Mouse (Mus musculus) layer of hippocampus, adult 11-12 months (tissue): ENCODE results near the gene Rfc5.
"Not testable (repeated sequence)": the region's sequence is repeated elsewhere in the genome, so short reads cannot be mapped to it uniquely, and the experiment has no call there.

ENCODE experiments used
- DNase-seq: peaks from one replicate; pipeline ENCODE4 v3.0.0; 2022; ENCODE audit warnings: low spot score

The Rfc5 gene

DNA sequence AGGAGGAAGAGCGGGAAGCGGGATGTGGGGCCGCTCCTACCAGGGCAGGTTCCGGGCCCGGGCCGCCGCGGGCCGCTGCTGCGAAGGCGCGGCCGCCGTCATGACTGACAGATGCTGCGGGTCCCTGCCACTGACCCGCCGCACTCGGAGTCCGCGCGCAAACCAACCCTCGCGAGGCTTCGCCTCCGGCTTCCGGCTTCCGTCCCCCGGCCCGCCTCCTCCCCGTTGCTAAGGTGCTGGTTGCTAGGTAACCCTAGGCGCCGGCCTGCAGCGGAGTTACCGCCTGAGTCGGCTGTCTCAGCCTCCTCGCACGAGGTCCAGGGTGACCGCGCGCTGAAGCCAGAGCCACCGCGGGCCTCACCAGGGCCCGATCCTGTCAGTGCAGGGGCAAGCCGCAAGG lies at the start of gene Rfc5:
Rfc5 (minus strand) TSS at position 171 of the 400 bp plus-strand sequence.
- peak; percentile 92 for DNase-seq

DNA sequence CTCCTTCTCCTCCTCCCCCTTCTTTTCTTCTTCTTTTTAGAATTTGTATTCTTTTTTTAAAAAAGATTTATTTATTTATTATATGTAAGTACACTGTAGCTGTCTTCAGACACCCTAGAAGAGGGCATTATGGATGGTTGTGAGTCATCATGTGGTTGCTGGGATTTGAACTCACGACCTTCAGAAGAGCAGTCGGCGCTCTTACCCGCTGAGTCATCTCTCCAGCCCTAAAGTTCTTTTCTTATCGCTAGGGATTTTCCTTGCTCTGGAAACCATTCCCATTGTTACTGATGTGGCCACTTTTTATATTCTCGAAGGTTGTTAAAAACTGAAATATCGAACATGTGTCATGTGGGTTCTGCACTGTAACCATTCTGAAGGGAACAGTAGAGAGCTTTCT lies 44.7 kb upstream of the Rfc5 start:
- not testable (repeated sequence) for DNase-seq

DNA sequence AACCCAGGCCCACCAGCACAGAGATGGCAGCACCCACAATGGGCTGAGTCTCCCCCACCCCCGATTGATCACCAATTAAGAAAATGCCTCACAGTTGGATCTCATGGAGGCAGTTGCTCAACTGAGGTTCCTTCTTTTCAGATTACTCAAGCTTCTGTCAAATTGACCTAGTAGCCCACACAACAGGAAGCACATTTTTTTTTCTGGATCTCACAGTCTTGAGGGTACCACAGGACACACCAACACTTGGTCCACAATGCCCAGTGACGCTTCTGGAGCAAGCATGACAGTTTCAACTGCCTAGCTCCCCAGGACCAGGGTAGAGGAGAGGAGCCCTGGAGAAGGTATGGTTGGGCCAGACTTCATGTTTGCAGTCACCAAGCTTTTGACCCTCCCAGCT lies 28.6 kb upstream of the Rfc5 start:
- DNase-seq = no peak

DNA sequence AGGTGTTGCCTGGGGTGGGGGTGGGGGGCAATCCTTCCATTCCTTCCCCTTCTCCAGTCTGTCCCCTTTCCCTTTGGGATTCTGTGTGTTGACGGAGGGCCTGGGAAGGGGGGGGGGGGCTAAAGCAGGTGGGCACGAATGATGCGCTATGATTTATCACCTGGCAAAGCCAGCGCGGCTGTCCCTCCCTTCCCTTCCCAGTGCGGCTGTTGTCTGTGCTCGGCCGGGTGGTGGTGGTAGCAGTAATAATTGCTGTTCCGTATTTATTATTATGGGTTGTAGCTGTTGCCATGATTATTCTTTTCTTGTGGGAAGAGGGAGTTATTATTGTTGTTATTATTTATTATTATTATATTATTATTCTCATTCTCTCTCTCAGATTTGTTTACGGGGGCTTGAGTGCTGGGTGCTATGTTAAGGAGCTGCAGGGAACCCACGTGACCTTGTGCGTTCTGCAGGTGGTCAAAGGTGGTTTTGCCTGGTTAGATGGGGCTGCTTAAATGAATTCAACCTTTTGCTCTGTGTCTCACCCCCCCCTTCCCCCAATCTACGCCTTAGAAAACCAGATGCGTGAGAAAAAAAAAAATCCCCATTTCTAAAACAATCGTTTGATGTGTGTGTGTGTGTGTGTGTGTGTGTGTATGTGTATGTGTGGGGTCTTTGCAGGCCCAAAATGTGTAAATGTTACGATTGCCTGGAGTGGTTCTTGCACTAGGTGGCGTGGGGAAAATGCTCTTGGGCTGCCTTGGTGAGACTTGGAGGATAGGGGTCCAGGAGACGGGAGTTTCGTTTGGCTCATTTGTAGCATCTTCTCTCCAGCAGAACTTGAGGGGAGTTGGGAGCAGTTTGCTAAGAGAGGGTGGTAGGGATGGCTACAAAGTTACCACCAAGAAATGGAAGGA lies 26.4 kb upstream of the Rfc5 start:
- DNase-seq = peak; percentile 25

DNA sequence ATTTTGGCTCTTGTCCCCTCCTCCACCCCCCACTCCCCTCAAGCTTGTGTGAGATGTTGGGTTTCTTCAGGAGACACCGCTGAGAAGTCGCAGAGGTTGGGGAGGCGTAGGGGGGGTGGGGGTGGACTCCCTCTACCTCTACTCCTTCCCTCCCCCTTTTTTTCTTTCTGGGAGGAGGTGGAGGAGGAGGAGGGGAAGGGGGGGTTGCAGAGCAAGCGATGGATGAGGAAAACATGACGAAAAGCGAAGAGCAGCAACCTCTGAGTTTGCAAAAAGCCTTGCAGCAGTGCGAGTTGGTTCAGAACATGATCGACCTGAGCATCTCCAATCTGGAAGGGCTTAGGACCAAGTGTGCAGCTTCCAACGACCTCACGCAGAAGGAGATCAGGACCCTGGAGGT lies 25.8 kb upstream of the Rfc5 start:
- DNase-seq = no peak

DNA sequence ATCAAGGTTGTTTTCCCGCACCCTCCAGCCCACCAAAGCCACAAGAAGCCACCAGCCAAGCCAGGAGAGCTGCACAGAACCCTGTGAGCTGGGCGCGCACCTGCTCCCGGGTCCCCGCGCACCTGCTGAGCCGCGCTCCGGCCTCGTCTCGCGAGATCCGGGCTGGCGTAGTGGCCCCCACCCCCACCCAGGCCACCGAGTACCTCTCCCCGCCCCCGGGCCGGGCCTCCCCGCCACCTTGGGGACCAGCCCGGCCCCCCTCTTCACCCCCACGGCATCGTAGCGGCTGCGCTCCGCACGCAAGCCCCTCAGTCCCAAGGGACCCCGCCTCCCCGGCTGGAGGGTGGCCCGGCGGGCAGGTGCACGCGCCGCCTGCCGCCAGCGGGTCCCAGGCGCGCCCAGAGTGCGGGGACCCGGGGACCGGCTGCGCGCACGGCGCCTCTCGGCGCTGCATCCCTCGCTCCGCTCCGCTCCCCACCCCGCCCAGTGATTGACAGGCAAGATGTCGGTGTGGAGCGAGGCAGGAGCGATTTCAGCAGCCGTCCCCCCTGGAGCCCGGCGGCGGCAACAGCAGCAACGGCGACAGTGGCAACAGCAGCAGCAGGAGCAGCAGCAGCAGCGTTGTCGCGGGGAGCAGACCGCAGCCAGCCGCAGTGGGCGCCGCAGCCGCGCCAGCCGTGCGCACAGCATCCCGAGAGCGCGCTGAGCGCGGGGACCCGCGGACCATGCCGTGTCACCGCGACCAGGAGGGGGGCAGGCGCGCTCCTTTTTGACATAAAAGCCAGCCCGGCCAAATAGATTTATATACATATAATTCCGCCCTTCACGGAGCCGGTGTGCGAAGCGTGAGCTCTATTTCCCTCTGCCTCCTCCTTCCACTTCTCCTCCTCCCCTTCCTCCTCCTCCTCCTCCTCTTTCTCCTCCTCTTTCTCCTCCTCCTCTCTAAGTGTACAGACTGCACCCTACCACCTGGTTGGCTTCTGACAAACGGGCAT lies 25.0 kb upstream of the Rfc5 start, which contains the start of gene Ksr2:
Ksr2 (plus strand) TSS at position 494 of the 995 bp plus-strand sequence.
- peak; percentile 68 for DNase-seq

DNA sequence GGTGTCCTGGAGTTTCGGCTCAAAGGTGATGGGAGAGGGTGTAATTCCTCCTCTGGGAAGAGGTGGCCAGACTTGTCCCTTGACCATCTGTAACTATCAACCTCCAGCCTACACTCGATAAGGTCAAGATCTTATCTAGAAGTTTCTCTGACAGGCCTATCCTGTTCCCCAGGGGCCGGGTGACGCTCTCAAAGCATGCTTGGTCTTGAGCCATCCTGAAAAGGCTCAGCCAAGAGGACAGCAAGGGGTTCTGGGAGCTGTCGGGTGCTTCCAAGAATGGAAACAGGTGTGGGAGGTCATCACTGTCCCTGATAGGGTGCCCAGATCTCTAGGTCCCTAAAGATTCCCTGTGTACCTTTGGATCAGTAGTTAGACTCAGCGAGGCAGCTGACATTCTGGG lies 20.5 kb upstream of the Rfc5 start:
- DNase-seq = no peak

DNA sequence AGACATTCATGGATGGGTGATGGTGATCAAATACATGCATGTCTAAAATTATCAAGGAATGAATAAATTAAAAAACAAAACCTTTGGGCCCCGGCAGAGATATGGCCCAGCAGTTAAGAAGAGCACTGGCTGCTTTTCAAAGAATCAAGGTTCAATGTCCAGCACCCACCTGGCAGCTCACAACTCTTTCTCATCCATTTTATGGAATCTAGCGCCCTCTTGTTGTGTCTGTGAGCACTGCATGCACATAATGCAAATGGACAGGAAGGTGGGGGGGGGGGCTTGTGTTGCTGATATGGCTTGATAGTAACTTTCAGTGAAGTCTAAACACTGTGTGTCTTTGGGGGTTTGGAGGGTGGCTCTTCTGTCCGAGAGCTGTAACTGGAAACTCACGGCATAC lies 19.4 kb upstream of the Rfc5 start:
- peak; percentile 49 for DNase-seq

DNA sequence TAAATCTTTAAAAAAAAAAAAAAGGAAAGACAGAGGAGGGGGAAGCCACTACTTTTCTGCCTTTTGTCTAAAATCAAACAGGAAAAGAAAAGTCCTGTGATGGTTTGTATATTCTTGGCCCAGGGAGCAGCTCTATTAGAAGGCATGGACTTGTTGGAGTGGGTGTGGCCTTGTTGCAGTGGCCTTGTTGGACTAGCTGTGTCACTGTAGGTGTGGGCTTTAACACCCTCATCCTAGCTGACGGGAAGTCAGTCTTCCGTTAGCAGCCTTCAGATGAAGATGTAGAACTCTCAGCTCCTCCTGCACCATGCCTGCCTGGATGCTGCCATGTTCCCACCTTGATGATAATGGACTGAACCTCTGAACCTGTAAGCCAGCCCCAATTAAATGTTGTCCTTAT lies 15.8 kb upstream of the Rfc5 start:
- DNase-seq = not testable (repeated sequence)

DNA sequence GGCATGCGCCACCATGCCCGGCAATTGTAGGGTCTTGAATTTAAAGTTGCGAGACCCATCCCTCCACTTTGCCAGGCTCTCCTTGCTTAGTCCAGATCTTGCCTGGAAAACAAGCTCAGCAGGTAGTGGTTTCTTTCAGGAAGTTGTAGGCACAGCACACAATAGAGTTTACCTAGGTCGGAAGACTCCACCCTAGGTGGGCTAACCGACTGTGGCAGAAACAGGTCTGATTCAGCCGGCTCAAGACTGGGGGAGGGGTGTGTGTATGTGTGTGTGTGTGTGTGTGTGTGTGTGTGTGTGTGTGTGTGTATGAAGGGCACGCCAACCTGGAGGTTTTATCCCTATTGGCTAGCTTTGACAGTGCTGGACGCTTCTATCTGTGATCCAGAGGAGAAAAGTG lies 14.8 kb upstream of the Rfc5 start:
- no peak for DNase-seq

DNA sequence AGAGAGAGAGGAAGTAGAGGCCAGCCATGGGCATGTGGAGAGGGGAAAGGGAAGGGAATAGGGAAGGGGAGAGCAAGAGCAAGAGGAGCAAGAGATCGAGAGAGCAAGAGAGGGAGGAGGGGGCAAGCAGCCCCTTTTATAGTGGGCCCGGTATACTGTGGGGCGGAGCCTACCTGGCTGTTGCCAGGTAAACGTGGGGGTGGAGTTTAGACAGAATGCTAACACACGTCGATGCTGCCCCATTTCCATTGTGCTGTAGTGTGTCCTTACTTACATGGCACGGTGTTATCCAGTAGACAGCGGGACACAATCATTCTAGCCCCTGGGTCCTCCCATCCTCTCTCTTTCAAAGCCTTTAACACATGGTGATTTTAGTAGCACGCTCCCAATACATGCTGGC lies 10.4 kb upstream of the Rfc5 start:
- no peak for DNase-seq

DNA sequence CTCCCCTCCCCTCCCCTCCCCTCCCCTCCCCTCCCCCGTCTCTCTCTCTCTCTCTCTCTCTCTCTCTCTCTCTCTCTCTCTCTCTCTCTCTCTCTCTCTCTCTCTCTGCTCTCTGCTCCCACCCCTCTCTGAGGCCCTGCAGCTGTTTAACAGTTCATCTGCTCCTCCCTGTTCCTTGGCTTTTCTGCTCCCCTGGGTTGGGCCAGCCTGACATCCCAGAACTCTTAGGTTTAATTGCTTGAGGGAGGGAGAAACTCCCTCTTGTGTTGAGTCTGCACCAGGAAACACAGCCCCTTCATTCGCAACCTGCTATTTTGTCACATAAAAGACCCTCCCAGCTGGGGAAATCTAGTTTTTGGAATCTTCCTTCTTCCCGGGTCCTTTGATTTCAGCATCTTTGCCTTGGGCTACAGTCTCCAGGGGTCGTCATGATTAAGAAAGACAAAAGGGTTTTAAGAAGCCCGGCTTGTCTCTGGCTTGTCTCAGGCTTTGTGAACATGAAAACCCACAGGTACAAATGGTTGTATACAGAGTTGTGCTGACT lies 9.2 kb upstream of the Rfc5 start:
- no peak for DNase-seq

DNA sequence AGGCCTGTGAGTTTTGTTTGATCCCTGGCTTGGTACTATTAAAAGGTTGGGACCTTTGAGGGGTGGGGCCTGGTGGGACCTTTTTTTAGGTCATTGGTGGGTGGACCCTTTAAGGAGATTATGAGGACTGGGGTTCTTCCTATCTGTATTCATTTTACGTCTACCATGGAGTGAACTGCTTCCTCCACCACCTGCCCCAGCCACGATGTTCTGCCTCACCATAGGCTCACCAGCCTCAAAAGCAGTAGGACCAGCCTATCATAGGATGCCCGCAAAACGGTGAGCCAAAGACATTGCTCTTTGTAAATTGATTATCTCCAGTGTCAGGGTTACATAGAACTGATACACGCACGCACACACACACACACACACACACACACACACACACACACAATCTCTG lies 8.5 kb upstream of the Rfc5 start:
- DNase-seq = no peak

DNA sequence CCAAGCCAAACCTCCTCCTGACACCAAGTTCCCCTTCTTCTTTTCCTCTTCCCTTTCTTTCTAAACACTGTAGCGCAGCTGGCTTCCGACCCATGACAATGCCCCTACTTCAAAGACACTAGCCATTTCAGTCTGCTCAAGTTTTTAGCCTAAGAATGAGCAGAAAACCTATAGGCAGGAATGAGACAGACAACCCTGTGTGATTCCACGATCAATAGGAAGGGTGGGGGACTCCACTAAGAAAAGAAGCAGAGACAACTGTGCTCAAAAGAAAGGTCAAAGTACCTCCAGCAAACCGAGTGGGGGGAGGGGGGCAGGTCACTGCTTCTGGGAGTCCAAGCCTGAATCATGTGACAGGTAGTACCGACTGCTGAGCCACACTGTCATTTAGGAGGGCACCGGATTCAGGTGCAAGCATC lies 7.8 kb upstream of the Rfc5 start:
- DNase-seq = no peak

DNA sequence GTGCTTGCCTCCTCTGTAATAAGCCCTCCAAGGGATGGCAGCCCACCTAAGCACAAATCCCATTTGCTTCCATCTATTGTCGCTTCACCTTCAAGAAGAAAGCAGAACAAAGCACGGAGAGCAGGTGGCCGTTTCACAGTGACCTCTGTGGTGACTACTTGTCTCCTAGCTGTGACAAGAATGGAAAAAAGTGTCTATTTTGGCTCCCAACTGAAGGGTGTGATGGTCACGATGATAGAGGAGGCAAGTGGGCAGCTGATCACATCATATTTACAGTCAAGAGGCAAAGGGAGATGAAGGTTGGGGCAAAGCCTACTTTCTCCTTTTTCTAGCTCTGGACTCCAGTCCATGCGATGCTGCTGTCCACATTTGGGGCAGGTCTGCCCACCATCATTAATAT lies 7.0 kb upstream of the Rfc5 start:
- no peak for DNase-seq

DNA sequence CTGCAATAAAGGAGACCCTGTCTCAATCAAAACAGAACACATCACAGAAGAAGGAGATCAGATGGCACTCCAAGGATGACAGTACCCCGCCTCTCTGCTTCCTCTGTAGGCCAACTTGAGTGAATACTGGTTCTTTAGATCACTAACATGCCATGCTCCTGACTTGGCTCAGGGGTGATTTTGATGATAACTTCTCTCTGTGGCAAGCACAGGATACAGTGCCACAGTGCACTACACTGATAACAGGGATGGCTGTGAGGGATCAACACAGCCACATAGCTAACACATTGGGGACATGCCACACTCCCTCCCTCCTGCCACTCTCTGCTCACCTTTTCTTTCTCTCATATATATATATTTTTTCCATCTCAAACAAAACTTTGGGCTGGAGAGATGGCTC lies 2.0 kb upstream of the Rfc5 start:
- no peak for DNase-seq

DNA sequence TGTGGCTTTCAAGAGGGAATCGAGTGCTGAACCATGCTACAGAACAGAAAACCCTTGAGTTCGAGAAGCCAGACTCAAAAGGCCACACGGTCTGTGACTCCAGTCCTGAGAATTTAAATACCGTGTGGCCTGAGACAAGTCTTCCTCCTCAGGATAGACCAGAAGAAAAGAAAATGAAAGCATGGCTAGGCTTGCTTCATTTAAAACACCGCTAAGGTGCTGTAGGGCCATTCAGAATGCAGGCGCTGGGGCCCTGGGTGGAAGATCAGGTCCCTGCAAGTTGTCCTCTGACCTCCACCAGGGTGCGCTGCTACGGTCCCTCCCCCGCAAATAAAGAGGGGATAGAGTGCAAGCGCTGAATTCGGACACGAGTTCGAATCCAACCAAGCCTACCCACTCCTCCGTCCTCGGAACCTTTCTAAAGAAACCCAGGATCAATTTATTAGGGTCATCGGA lies 523 bp downstream of the Rfc5 start:
- no peak for DNase-seq

DNA sequence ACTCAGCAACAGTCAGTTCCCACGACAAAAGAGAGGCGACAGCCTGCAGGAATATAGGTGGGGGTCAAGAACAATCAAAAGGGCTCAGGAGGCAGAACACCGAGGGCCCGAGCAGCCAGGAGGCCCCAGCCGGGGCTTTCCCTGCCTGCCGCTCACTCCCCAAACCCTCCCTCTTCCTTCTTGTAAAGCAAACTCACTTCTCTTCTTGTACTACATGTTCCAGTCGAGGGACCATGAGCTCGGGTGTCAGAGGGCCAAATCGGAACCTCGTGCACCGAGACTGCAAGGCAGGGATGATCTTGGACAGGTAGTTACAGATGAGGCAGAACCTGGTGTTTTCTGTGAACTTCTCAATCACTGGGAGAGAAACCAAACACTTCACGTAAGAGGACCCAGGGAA lies 5.6 kb downstream of the Rfc5 start:
- DNase-seq = no peak

DNA sequence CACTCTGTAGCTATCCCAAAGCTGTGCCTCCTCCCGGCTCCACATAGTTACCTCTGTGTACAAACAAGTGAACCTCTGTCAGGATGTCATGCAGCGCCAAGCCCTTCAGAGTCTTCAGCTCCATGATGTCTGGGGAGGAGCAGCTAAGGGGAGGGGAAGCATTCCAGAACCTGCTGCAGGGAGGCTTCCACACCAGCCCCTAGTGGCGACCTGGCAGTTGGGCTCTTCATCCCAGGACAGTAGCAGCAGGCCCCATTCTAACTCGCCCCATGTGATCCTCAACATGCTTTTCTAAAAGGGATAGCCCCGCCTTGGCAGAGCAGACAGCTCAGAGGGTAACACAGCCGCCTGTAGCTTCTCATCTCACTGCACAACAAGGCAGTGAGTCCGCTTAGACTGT lies 7.1 kb downstream of the Rfc5 start:
- DNase-seq = no peak

DNA sequence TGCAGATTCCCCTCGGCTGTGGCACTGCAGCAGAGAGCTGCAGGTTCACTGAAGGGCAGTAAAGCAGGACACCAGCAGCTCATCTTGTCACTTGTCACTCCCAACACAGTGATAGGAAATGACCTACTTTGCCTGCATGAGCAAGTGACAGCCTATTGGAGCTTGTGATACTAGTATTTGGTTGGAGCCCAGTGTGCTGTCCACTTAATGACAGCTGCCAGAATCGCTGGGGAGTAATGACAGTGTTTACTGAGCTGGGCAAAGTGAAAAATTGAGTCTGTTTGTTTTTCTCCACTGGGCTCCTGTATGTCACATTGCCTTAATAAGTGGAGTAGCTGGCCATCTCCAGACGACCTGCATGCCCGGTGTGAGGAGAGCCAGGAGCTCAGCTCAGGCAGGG lies 8.6 kb downstream of the Rfc5 start:
- DNase-seq = no peak

DNA sequence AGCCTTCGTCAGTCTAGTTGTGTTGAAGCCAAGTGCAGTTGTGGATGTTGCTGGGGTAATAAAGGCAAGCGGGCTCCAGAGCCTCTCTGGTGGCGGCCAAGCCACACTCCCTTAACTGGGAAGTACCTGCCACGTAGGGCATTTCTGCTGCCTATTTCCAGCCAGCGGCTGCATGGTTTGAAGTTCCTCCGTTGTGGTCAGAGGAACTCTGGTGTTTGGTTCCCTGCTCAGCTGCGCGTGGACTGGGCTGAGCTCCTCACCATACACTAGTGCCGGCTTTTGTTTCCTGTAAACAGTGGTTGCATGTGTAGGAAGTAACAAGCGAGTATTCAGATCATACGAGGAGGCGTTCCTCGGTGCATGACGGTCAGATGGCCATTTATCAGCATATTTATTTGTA lies 11.1 kb downstream of the Rfc5 start:
- not testable (repeated sequence) for DNase-seq

DNA sequence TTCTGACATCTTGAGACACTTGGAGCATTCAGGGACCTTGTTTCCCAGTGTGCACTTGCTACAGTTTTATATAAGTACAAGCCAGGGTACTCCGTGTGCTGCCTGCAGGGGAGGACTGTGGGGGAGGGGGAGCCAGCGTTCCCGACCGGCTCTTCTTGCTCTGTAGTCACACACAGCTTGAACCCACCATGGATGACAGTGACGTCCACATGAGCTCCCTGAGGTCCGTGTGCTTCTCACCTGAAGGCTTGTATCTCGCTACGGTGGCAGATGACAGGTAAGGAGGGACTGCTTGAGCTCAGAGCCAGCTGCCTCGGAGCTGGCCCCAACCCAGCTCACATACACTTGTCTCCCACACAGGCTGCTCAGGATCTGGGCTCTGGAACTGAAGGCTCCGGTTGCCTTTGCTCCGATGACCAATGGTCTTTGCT lies 12.5 kb downstream of the Rfc5 start:
- DNase-seq = peak; percentile 59
